Mouse (Mus musculus) gastrocnemius, postnatal 10 days (tissue): ENCODE data around the gene Tgif2lx1. TPM values are rescaled to one million over a fixed set of nuclear protein-coding genes. Genes with fewer than 3 reads are reported as not detected.
"Not testable (repeated sequence)": the region's sequence is repeated elsewhere in the genome, so short reads cannot be mapped to it uniquely, and the experiment has no call there.

Source experiments
- DNase-seq: peaks from one replicate; pipeline ENCODE4 v3.0.0; 2021; ENCODE audit warnings: mixed read lengths
- long read RNA-seq, 2 experiments: library from polyadenylated mRNA; stranded (forward); transcript quantifications; one replicate each; pipeline ENCODE4 v2.0.0; 2021
- total RNA-seq, 2 experiments: library from RNA; stranded (reverse); gene quantifications; 2 replicates each; pipeline ENCODE4 v1.2.3; 2021

Gene Tgif2lx1
- not detected for total RNA-seq
- long read RNA-seq, experiment 1 = 0 reads
- long read RNA-seq, experiment 2 = 0 reads

DNA sequence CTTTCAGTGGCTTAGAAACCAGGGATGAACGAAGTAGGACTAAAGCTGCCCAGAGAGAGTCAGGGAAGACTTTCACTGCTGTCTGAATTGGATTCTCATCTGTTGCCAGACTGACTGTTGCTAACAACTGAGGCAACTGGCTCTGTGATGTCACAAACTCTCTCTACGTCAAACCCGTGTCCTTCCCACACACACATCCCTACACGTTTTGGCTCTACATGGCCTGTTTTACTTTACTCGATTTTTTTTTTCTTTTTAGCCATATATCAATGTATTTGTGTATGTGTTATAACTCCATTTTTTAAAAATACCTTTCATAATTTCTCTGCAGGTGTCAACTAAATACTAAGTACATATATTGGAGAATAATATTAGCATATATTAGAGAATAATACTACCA is at the start of gene Tgif2lx1:
Gene Tgif2lx1 (minus strand): TSS at position 101 of the 400 bp plus-strand sequence.
- not testable (repeated sequence) for DNase-seq

Other genes starting within 250 kb of the Tgif2lx1 start
- not detected for gene Tgif2lx2, start 53.5 kb downstream of the Tgif2lx1 start, total RNA-seq